Mouse (Mus musculus) thymus, postnatal 36 days (tissue): ENCODE data around the gene Cplx3.

Experiments used
- DNase-seq, 2 experiments: peaks; one replicate each; pipeline ENCODE4 v3.0.0; 2022; ENCODE audit warnings: mixed read lengths in 2 of 2

Gene Cplx3

DNA sequence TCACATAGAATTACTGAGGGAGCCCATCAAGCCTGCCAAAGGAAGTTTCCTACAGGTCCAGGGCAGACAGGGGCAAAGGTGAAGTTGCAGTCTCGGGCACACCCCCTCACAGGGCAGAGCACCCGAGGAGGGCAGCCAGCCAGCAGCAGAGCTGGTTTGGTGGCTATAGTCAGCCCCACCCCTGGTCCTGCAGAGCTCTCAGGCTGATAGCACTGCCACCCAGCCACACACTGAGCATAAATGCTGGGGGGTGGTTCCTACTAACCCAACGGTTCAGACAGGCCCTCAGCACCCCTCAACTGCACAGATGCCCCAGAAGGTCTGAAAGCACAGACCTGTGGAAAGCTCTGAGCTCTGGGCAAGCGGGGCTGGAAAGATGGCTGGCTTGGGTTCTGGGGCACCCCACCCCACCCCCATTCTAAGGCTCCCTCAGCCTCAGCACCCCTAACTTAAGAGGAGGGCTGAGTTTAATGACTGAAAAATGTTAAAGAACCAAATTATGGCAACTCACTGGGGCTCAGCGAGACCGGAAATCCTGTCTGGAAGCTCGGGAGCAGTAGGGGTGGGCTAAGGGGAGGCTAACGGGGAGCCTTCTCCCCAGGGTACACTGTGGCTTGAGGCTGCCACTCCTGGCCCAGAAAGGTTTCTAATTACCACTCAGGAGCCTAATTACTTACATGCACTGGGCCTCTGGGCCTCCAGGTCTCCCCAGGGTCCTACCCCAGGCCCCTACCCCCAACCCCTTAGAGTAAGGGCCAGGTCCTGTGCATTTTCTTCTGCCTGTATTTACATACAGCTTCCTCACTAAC is 32.8 kb upstream of the Cplx3 start:
- DNase-seq: peak in 1 of 2 experiments; percentile 57

DNA sequence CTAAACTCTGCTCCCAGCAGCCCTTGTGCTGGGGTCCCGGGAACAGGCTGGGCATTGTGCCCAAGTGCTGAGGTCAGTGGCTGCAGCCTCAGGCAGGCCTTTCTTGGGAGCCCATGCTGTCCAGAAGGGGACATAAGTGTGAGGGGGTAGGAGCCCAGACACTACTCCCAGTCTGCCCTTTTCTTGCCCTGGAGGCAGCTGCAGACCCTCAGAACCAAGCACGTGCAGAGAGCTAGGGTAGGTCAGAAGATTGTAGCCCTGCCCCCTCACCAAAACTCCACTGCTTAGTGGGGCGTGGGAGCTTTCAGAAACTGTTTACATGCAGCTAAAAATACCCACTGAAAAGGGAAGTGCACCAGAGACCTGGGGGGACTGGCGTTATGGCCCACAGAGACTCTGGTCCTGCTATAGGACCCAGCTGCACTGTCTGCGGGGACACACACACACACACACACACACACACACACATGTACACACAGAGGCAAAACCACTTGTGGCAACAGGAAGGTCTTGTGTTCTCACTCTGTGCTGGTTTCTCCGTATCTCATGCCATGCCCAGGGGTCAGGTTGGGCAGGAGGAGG is 31.8 kb upstream of the Cplx3 start:
- DNase-seq: peak in 1 of 2 experiments; percentile 50

DNA sequence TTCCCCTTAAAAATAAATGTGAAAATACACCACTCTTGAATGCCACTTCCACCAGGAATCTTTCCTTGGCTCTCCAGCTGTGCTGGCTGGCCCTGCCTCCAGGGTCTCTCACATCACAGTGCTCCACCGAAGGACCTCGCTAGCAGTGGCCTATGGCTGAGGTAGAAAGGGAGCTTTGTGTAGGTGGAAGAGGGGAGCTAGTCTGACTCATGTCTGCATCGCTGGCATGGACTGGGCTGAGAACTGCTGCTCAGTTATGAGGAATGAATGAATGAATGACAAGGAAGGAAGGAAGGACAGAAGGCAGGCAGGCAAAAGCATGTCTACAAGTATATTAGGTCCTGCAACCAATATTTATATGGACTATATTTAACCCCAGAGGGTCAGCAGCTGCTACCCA is 31.2 kb upstream of the Cplx3 start:
- DNase-seq: peak in 1 of 2 experiments; percentile 9

DNA sequence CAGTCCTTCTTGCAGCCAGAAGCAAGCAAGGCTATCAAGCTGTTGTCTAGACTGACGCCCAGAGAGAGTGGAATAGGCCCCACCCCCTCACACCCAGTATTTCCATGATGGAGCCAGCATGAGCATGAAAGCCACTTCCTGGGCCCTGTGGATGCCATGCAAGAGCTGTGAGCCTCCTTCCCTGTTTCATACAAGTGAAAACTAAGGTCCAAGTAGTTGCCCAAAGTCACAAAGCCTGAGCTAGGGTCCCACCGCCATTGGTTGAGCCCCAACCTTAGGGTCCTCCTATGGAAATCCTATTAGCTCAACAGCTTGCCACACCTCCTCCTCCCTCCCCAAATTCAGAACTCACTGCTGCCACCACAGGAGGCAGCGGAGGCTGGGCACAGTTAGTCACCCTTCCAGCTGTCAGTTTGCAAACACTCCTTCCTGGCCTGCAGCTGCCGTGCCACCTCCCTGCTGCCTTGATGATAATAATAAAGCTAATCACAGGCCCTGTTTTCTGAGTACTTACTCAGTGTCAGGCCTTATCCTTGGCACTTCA is 27.5 kb upstream of the Cplx3 start:
- peak; percentile 56 to 67 for DNase-seq

DNA sequence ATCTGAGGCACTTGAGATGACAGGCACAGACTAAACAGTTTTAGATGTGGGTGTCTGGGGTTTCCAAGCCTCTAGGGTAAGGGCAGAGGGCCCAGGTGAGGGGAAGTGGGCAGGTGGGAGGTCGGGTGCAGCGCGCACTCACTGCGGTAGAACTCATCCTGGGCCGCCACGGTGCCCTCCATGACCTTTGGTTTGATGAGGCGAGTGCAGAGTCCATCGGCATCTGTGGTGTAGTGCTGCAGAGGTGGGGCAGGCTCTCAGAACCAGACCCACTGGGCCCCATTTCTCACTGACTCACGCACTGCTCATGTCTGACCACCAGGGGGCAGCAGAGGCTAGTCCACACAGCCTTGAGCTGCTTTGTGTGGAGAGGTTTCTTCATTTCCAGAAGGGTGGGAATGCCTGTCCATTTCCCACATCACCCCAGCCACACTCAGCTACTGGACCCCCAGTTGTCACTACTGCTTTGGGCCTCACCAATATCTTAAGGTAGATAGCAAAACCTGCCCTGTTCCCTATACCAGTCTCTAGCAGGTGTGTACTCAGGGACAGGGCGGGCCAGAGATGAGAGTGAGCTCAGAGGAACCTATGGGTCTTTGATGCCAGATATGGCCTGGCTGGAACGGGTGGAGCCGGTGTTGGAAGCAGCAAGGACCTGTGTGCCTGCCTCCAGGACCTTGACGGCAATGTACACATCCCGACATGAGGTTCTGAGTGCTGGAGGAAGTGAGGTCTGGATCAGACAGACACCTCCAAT is 23.2 kb upstream of the Cplx3 start:
- peak; percentile 74 to 78 for DNase-seq

DNA sequence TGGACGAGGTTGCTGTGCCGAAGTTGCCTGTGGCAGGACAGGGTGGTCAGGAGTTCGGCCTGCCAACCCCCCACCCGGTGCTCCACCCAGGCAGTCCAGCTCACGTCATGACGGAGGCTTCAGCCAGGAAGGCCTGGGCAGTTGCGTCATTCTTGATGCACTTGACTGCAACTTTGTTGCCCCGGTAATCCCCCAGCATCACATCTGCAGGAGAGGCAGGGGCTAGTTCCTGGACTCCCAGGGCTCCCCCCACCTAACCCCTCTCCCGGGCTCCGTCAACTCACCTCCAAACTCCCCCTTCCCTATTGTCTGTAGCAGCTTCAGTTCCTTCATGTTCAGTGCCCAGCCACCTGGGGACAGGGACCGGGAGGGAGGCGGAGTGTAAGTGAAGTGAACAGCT is 22.6 kb upstream of the Cplx3 start:
- no peak for DNase-seq

DNA sequence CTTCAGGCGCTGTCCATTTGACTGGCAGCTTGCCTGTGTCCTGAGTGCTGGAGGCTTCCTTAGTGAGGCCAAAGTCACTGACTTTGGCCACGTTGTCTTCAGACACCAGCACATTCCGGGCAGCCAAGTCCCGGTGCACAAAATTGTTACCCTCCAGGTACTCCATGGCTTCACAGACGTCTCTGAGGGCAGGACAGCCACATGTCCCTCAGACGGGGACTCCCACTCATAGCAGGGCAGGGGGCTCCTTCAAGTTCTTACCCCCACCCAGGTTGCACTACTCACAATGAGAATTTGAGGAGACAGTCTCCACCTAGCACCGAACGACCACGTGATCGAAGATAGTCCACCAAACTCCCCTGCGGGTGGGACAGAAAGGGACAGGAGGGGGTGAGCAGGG is 21.8 kb upstream of the Cplx3 start:
- DNase-seq: peak; percentile 2 to 11

DNA sequence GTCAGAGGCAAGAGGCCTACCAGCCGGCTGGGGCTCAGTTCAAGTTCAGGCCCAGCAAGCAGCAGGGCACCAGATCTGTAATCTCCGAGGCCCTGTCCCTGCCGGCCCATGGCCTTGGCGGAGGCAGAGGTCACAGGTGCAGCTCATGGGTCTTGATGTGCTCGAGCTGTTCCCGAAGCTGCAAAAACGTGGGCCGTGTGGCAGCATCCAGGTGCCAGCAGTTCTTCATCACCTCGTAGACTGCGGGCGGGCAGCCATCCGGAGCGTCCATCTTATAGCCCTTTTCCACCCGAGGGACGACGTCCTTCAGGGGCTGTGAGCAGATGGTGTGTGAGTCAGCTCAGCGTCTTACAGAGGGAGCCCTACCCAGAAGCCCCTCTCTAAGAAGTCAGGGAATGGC is 21.1 kb upstream of the Cplx3 start:
- peak in 1 of 2 experiments; percentile 23 for DNase-seq

DNA sequence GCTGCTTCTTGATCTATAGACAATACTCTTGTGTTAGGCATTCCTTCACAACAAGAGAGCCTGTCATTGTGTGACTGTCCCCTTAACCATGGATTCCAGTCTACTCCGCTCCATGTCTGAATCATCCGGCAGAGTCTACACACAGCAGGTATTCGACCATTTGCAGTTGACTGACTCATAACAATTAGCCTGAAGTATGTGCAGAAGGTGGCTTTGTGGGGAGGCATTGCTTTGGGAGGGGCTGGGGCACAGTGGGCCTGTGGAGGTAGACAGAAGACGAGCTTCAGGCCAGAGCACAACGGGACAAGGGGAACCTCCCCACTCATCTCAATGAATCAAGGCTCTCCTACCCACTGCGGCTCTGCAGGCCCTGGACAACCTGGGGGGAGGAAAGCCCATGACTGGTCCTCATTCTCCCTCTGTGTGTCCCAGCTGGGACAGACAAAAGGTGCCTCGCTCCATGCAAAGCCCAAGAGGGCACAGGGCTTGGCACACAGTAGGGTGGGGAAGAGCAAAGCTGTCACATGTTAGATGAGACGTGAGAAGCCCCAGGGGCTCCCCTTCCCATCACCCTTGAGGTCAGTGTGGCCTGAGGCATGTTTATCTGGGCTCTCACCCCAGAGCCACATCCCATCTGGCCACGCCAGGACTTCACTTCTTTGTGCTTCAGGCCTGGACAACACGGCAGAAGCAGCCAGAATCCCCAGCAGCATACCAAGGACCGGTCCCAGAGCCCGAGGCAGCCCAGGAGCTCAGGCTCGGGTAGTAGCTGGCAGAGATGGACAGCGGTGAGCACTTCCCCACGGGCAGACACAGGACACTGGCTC is 19.8 kb upstream of the Cplx3 start:
- DNase-seq: peak in 1 of 2 experiments; percentile 19

DNA sequence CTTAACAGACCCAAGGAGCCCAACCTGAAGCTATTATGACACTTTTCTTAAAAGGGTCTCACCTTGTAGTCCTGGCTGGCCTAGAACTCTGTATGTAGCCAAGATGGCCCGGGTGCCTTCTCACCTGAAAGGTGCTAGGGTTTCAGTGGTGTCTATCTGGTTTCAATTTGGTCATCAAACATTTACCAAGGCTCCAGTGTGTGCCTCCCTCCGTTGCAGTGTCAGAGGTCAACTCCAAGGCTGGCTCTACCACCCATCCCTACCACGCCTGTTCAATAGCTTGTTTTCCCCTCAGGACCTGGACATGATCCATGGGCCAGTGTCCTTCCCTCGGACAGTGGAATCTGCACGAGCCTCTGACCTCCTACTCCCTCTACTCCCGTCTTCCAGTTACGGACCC is 18.2 kb upstream of the Cplx3 start:
- peak in 1 of 2 experiments; percentile 15 for DNase-seq

DNA sequence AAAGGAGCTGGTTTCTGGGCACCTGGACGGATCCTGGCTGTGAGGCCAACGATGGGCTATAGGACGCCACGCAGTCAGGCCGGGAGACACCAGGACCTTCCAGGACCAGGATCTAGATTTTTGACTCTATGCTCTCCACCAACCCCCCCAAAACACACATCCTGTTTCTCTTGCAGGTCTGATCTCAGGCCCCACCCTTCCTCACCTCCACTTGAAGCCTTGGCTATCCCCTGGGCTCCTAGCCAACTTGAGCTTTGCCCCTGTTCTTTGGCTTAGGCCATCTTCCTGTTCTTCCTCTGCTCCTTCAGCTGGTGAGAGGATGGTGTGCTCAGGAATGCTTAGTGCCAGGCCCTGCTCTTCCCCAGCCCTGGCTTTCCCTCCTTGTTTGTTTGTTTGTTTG is 14.6 kb upstream of the Cplx3 start, which contains the start of gene Lman1l:
Gene Lman1l, minus strand, starts transcription at position 101 of the 400 bp plus-strand sequence.
- no peak for DNase-seq

DNA sequence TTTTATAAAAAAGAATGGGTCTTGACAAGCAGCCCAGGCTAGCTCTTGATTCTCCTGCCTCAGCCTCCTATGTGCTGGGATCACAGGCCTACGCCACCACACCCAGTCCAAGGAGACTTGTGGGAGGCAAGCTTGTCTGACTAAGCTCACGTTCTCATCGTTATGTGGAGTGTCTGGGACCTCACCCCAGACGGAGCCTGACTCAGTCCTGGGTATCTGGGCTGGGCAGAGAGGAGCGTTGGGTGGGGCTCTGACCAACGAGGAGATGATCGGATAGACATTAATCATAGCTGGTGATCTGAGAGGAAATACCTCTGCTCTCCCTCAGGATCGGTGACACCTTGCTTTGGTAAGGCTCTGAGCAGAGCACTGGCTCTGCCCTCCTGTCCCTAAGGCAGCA is 12.8 kb upstream of the Cplx3 start:
- DNase-seq: no peak

DNA sequence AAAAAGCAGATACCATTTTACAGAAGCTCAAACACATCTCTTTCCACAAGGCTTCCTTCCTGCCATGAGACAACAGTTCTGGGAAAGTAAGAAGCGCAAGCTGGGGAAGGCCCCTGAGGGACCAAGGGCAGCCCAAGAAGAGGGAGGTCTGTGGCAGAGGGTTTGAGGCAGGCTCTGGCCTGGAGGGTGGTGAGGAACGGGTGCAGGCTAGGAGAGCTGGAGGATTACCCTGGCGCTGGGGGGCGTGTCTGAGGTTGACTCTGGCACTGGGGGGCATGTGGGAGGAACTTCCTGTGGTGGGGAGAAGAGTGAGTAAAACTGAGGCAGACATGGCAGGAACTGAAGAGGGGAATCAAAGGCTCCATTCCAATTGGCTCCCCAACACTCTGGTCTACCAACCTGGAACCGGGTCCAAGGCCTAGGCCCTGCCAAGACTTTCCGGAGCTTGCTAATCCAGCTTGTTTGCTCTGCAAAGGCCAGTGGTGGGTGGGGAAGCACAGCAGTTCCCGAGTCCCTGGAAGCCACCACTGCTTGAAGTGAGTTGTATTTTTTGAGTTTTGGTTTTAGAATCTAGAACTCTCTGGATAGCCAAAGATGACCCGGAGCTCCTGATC is 11.6 kb upstream of the Cplx3 start:
- DNase-seq: no peak

DNA sequence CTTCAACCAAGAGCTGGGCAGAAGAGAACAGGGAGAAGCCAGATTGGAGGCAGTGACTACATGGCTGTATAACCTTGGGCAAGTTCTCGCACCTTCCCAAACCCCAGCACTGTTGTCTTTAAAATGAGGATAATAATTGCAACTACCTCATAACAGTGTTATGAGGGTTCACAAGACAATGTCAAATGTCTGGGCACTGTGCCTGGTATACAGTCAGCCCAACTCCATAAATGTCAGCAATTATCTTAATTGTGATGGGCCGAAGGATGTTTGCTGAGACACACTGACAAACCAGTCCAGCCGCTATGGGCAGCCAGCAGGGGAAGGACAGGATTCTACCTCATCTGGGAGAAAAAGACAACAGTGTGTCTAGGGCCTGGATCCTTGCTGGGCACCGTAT is 8.7 kb upstream of the Cplx3 start:
- no peak for DNase-seq

DNA sequence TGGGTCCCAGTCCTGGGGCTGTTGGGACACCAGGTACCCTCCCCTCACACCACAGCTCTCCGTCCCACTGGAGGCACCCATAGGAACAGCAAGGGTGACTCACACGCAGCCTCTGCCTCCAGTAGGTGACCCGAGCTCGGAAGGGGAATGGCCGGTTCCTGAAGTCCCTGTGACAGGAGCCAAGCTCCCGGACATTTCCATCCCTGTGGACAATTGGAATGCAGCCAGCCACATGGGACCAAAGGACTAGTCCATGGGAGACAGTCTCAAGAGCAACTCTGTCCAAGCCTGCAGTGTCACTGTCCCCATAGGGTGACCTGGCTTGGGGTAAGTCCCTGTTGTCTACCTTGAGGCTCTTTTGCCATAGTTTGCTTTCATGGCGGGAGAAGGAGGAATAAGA is 7.9 kb upstream of the Cplx3 start:
- DNase-seq: no peak

DNA sequence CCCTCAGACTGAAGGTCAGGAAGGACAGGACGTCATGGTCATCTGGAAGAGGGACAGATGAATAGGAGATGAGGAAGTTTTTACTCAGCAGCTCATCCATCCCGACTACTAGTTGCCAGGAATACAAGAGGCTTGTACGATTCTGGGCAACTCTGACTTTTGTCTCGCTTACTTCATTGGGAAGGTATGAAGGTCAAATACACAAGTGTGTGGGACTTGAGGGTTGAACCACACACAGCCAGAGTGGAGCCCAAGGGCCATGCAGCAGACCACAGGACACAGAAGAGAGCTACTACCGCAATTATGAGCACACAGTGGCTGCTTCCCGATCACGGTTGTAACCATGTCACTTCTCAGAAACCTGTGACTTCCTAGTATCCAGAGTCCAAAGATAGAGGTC is 6.5 kb upstream of the Cplx3 start:
- no peak for DNase-seq

DNA sequence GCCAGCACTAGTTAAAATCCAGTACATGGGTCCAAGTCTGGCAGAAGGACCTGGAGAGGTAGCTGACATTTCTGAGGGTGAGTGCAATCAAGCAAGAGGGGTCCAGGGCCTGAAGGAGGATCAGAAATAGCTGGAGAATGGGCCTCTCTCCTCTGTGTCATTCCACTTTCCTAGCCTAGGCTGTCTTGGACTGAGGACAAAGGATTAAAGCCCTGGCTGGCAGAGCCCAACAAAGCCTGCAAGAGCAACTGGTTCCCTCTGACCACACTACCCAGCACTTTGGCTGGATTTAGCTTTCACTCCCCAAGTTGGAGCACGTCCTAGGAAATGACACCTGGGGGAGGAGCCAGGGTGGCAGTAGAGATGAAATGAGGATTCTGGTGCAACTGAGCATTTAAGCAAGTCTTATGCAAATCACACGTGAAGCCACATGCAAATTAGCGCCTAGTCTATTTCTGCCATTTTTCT is 4.3 kb upstream of the Cplx3 start:
- DNase-seq: no peak

DNA sequence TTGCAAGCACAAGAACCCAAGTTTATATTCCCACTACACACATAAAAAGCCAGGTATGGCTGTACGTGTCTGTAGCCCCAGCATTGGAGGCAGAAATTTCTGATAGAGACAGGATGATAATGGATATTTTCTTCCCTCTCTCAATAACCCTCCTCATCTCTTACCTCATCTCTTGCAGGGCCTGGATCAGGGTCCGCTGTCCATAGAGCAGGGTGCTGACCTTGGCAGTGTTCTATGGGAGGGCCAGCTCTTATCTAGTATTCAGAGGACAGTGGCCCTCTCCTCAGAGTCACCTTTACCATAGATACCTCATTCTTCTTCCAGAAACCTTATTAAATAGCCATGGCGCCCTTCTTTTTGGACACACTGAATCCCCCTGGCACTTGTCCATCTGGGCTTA is 3.7 kb upstream of the Cplx3 start:
- no peak for DNase-seq

DNA sequence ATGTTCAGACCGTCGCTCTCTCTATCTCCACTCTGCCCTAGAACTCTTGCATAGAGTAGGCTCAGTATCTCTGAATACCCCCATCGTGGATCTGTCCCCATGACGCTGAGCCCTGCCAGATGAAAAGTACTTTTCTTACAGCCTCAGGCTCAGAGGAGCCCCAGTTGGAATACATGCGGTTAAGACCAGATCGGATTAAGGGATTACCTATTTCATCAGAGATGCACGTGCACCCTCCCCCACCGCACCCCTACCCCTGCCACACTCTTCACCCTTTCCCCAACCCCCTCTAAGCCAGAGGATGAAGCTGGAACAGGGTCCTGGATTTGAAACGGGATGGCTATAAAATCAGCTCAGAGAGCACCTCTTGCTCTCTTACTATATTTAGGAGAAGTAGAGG is 578 bp downstream of the Cplx3 start:
- DNase-seq: no peak

DNA sequence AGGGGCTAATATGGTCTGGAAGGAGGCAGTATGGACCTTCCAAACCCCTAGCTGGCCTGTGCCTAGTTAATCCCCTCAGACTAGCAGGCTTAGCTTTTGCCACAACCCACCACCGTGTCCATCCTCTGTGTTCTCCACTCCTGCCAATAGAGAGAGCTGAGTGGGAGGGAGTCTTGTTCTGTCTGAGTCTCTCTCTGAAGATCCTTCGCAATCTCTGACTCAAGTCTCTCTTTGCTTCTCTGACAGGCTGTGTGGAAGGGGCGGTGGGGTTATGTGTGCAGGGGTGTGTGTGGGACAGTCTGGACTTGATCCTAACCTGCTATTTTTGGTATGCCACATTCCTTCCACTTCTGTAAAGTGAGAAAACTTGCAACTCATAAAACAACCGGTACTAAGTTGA is 1.2 kb downstream of the Cplx3 start:
- no peak for DNase-seq

DNA sequence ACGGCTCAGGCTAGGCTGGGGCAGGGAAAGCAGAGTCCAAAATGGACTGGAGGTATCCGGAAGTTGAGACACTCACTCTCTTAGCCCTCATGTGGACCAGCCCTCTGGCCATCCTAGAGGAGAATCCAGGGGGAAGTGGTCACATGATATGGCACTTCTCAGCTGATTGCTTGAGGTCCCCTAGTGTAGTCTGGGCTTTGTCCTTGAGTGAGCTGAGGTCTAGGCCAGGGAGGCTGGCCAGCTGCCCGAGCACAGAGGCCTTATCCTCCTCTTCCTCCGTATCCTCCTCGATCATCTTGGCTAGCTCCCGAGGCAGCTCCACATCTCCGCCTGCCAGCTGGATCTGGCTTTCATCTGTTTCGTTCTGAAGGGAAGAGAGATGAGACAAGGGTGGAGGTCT is 4.0 kb downstream of the Cplx3 start:
- DNase-seq: no peak

DNA sequence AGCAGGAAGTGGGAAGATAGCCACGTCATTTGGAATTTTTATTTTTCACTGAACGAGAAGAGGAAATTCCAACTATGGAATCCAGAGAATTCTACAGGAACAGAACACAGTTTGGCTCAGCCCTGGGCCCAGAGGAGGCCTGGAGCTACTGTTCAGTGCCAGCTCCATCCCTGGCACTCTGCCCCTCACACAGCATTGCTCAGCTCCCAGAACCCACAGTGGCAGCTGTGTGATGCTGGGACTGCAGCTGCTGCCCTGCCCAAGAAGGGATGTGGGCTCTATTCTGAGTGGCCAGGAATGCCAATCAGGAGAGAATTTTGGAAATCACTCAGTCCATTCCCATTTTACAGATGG is 4.8 kb downstream of the Cplx3 start:
- no peak for DNase-seq
